Mouse (Mus musculus) layer of hippocampus, adult 2 months (tissue): Measurements from ENCODE around the gene Ybx2. TPM values are rescaled to one million over a fixed set of nuclear protein-coding genes. Genes with fewer than 3 reads are reported as not detected.
"Not testable (repeated sequence)": the region's sequence is repeated elsewhere in the genome, so short reads cannot be mapped to it uniquely, and the experiment has no call there.

Experiments used
- DNase-seq, 2 experiments: peaks; one replicate each; pipeline ENCODE4 v3.0.0; 2022; ENCODE audit warnings: low spot score in 2 of 2
- H3K27ac ChIP-seq: fragments of 200-600 bp; 2 replicates; pipeline ENCODE4 v1.8.1; 2022
- H3K4me3 ChIP-seq: fragments of 200-600 bp; 2 replicates; pipeline ENCODE4 v1.8.1; 2022; ENCODE audit warnings: mild to moderate bottlenecking
- CTCF ChIP-seq: fragments of 200-600 bp; conservative IDR thresholded peaks from 2 replicates; pipeline ENCODE4 v1.8.1; 2022; ENCODE audit warnings: antibody characterized with exemption, mild to moderate bottlenecking, moderate library complexity
- total RNA-seq, 2 experiments: library from RNA; stranded (reverse); gene quantifications; 2 replicates each; pipeline ENCODE4 v1.2.3; 2021

Gene Ybx2
- total RNA-seq, 2 experiments from 2014 or later: 12.4 to 14.5 TPM

- no peak for TF ChIP-seq CTCF
- H3K4me3 ChIP-seq: peak overlapping the region; percentile 38
- DNase-seq: no peak
- H3K27ac ChIP-seq: no peak overlapping the region
Measured at GRCm38 (mm10) chr11:69947337-69948065, 11.9 kb downstream of the Ybx2 start.

DNA sequence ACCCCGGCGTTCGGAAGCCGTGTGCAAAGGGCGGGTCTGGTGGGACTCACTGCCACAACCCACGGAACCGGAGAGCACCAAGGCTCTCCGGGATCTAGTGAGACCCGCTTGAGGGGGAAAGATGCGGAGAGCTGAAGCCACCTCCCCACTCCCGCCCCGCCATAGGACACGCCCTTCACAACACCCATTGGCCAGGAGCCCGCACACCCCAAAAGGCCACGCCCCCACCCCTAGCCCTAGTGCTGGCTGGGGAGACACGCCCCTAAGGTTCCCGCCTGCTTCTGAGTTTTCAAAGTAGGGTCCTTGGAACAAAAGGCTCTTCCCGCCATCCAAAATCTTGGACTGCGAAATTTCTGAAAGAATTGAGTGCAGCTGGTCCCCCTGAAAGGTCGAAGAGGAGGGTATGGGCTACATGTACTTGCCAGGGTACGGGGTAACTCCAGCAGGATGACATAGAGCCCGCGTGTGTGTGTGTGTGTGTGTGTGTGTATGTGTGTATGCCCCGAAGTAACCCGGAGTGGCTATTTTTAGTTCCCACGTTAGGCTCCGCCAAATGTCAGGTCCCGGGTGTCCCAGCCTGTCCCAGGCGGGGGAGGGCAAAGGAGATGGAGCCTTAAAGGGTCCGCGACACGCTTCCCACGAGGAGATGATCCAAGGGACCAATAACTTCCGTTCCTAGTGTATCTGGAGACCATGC lies 12.6 kb downstream of the Ybx2 start, which contains the start of gene Slc2a4:
Gene Slc2a4 (minus strand): TSS at position 123 of the 697 bp plus-strand sequence.
- Histone ChIP-seq H3K4me3 (peak within 1 kb of the TSS; percentile 38), H3K27ac (no peak within 1 kb of the TSS)
- DNase-seq: peak; percentile 47 to 58
- no peak for TF ChIP-seq CTCF

GRCm38 (mm10) chr11:69948763-69949150 lies 13.2 kb downstream of the Ybx2 start:
- peak overlapping the region; percentile 38; the same call in 1 of the 2 replicates for H3K4me3 ChIP-seq
- H3K27ac ChIP-seq: no peak overlapping the region
- peak; percentile 92 for TF ChIP-seq CTCF
- peak; percentile 46 to 76 for DNase-seq

DNA sequence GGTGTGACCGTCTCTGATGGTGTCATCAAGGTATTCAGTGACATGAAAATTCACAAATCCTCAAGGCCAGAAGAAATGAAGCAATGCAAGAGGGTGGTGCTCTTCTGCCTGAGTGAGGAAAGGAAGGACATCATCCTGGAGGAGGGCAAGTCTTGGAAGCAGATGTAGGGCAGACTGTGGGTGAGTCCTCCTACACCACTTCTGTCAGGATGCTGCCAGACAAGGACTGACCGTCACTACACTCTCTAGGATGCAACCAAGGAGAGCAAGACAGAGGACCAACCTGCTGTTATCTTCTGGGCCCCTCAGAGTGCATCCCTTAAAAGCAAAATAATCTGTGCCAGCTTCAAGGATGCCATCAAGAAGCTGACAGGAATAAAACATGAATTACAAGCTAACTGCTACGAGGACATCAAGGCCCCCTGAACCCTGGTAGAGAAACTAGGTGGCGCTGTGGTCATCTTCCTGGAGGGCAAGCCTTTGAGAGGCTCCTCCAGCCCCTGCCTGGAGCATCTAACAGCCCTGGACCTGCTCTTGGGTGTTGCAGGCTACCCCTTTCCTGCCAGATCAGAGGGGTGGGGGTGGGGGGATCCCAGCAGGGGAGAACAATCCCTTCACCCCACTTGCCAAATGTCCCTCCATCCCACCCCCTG lies 15.3 kb downstream of the Ybx2 start:
- no peak for DNase-seq
- no peak overlapping the region for H3K27ac ChIP-seq
- TF ChIP-seq CTCF: peak; percentile 43
- H3K4me3 ChIP-seq: no peak overlapping the region

DNA sequence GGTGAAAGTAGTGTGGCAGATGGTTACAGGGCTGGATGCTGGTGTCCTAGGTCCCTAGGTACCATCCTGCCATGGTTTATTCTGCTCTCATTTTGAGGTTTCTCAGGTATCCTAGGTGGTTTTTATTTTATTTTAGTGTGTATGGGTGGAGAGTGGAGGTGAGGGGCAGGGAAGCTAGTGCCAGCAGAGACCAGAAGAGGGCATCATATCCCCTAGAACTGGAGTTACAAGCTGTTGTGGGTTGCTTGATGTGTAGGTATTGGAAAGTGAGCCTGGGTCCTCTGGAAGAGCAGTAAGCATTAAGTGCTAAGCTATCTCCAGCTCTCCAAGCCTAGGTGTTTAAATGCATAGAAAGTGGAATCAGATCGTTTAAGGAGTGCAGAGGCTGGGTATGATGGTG lies 16.7 kb downstream of the Ybx2 start:
- no peak for DNase-seq
- no peak overlapping the region for H3K27ac ChIP-seq
- TF ChIP-seq CTCF: no peak; the same call in 1 of the 2 replicates
- no peak overlapping the region for H3K4me3 ChIP-seq

GRCm38 (mm10) chr11:69953267-69953915 lies 17.8 kb downstream of the Ybx2 start:
- no peak for TF ChIP-seq CTCF
- H3K27ac ChIP-seq: no peak overlapping the region
- no peak for DNase-seq
- H3K4me3 ChIP-seq: no peak overlapping the region

DNA sequence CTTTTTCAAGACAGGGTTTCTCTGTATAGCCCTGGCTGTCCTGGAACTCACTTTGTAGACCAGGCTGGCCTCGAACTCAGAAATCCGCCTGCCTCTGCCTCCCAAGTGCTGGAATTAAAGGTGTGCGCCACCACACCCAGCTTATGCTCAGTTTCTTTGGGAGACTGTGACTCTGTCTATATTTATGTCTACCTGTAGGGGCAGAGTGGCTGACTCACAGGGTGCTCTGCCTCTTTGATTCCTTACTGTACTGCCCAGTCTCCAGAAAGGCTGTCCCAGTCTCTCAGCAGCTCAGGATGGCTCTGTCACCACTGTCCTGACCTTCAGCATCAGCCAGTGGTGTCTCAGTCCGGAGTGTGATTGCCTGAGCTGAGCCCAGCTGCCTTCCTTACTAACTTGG lies 20.0 kb downstream of the Ybx2 start:
- H3K4me3 ChIP-seq, H3K27ac ChIP-seq, DNase-seq: not testable (repeated sequence)

- Histone ChIP-seq H3K27ac (no peak overlapping the region), H3K4me3 (no peak overlapping the region)
- no peak for DNase-seq
- TF ChIP-seq CTCF: peak; percentile 43
Measured at GRCm38 (mm10) chr11:69956218-69956617, 20.6 kb downstream of the Ybx2 start.

- no peak overlapping the region for H3K27ac ChIP-seq
- peak; percentile 58 for TF ChIP-seq CTCF
- H3K4me3 ChIP-seq: no peak overlapping the region
- no peak for DNase-seq
Measured at GRCm38 (mm10) chr11:69960616-69961015, 25.0 kb downstream of the Ybx2 start.

DNA sequence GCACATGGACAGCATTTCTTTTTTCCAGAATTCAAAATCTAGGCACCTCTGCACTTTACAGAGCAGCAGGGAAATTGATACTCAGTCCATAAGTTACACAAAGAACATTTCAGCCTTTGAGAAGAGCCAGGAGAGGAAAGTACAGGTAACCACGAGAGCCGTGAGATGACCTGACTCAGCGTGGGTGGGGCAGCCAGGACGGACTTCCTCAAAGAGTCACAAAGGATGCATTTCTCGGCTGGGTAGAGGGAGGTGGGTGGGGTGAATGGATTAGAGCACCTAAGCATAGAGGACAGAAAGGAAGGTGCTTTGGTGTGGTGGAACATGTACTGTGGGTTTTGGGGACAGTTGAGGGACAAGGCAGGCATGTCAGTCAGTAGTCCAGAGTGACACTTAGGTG lies 26.2 kb downstream of the Ybx2 start:
- TF ChIP-seq CTCF: no peak
- no peak for DNase-seq

GRCm38 (mm10) chr11:69964650-69965270 lies 29.2 kb downstream of the Ybx2 start, which contains the start of gene Cldn7:
Gene Cldn7, plus strand, starts transcription at chr11:69964779.
- Histone ChIP-seq H3K4me3 (no peak within 1 kb of the TSS), H3K27ac (no peak within 1 kb of the TSS)
- DNase-seq: no peak
- TF ChIP-seq CTCF: no peak

More for the DNA sequence above, 26.2 kb downstream of the Ybx2 start:
- no peak overlapping the region for H3K4me3 ChIP-seq
- no peak overlapping the region for H3K27ac ChIP-seq

- no peak overlapping the region for H3K27ac ChIP-seq
- no peak for DNase-seq
- TF ChIP-seq CTCF: no peak
- H3K4me3 ChIP-seq: no peak overlapping the region
Measured at GRCm38 (mm10) chr11:69965271-69966005, 29.8 kb downstream of the Ybx2 start.
